Comparison of ENCODE assay signal across 8 mouse cellular contexts in the genomic region with DNA sequence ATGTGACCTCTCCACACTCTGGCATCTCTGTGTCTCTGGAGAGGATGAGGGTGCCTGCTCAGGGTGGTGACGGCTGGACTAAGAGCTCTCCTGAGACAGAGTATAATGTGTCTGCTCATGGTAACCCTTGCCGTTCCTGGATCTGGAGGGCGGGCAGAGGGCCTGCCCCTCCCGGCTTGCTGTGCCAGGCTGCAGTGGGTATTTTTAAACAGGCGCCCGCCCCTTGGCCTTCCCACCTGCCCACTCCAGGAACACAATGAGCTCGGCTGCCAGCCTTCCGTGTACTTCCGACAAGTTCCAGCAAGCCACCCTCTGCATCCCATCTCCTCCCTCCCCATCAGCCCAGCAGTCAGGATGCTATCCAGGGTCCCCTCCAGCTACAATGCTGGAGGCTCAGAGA. TPM values are rescaled to one million over a fixed set of nuclear protein-coding genes. Genes with fewer than 3 reads are reported as not detected.
A peak's percentile ranks its signal among the peaks of the same experiment; 100 is the strongest.
DNase-seq lines count a peak whose midpoint lies in the region; ATAC-seq and TF ChIP-seq lines count a peak whose summit lies in the region.

No protein-coding gene starts in this region.

- no peaks in the 10 kb centered on the region for H3K9me3 ChIP-seq in liver, embryonic 11.5 days (ENCODE audit: control insufficient read depth, low read length)
- H3K9me3 ChIP-seq in liver, postnatal 0 days (ENCODE audit: low read length), result no peaks in the 10 kb centered on the region
- no peaks in the 10 kb centered on the region for H3K9me3 ChIP-seq in embryonic facial prominence, embryonic 13.5 days
- H3K9me3 ChIP-seq in liver, embryonic 13.5 days (replicated peaks), result no peaks in the 10 kb centered on the region

- WGBS in liver, embryonic 11.5 days, result 72% methylated on average over 9 of the region's 9 CpGs
- 81% methylated on average over 9 of the region's 9 CpGs for WGBS in liver, postnatal 0 days (ENCODE audit: insufficient replicate concordance)
- WGBS in embryonic facial prominence, embryonic 13.5 days, result 52% methylated on average over 9 of the region's 9 CpGs
- WGBS in liver, embryonic 13.5 days (ENCODE audit: insufficient replicate concordance), result 76% methylated on average over 9 of the region's 9 CpGs

- no peak for TF ChIP-seq EP300 in liver, postnatal 0 days (IDR thresholded peaks at IDR 0.05; ENCODE audit: low read depth)

- no peak overlapping the region for H3K4me3 ChIP-seq in liver, embryonic 11.5 days (ENCODE audit: low read depth, low read length)
- no peak overlapping the region for H3K4me3 ChIP-seq in liver, postnatal 0 days (ENCODE audit: low read depth, low read length)
- H3K4me3 ChIP-seq in embryonic facial prominence, embryonic 13.5 days, result no peak overlapping the region
- no peak overlapping the region for H3K4me3 ChIP-seq in liver, embryonic 13.5 days (replicated peaks)

- no peak for TF ChIP-seq CTCF in liver, postnatal 0 days (IDR thresholded peaks at IDR 0.05; ENCODE audit: low read depth)

- intact Hi-C loops in heart, postnatal 10 days (cut with DNase I), result no loop called here

- no peak overlapping the region for H3K9ac ChIP-seq in liver, embryonic 11.5 days (ENCODE audit: low read depth, low read length)
- H3K9ac ChIP-seq in liver, postnatal 0 days (replicated peaks), result no peak overlapping the region
- peak overlapping the region; percentile 27; the same call in 1 of the 2 replicates for H3K9ac ChIP-seq in embryonic facial prominence, embryonic 13.5 days
- H3K9ac ChIP-seq in liver, embryonic 13.5 days, result no peak overlapping the region

- peaks cover 30% of the 10 kb centered on the region for H3K4me1 ChIP-seq in liver, embryonic 11.5 days (replicated peaks; ENCODE audit: control insufficient read depth, insufficient read depth, low read length)
- H3K4me1 ChIP-seq in liver, postnatal 0 days (ENCODE audit: insufficient read depth), result no peaks in the 10 kb centered on the region; the same call in 1 of the 2 replicates
- peaks cover 81% of the 10 kb centered on the region for H3K4me1 ChIP-seq in embryonic facial prominence, embryonic 13.5 days
- peaks cover 37% of the 10 kb centered on the region for H3K4me1 ChIP-seq in liver, embryonic 13.5 days (replicated peaks)

- no peak for DNase-seq in liver, embryonic 11.5 days (ENCODE audit: low spot score)
- DNase-seq in liver, postnatal 0 days, result no peak
- peak; percentile 62 to 74 for DNase-seq in heart, postnatal 10 days
- DNase-seq in liver, embryonic 13.5 days, result no peak
- no peak for DNase-seq in spleen, postnatal 10 days (ENCODE audit: low spot score in 2 of 2)
- no peak for DNase-seq in frontal cortex, postnatal 10 days (ENCODE audit: low spot score in 2 of 2)
- no peak for DNase-seq in thymus, adult 18-20 months

- H3K27ac ChIP-seq in liver, embryonic 11.5 days (ENCODE audit: low read depth, low read length), result peak overlapping the region; percentile 74; the same call in 1 of the 2 replicates
- H3K27ac ChIP-seq in liver, postnatal 0 days (ENCODE audit: low read depth), result no peak overlapping the region
- peak overlapping the region; percentile 51; the same call in 1 of the 2 replicates for H3K27ac ChIP-seq in embryonic facial prominence, embryonic 13.5 days
- peak overlapping the region; percentile 37; the same call in 1 of the 2 replicates for H3K27ac ChIP-seq in liver, embryonic 13.5 days

- H3K27me3 ChIP-seq in liver, embryonic 11.5 days (replicated peaks; ENCODE audit: control insufficient read depth, insufficient read depth, low read length), result no peaks in the 10 kb centered on the region
- no peaks in the 10 kb centered on the region for H3K27me3 ChIP-seq in liver, postnatal 0 days (ENCODE audit: insufficient read depth, low read length)
- no peaks in the 10 kb centered on the region for H3K27me3 ChIP-seq in embryonic facial prominence, embryonic 13.5 days
- no peaks in the 10 kb centered on the region for H3K27me3 ChIP-seq in liver, embryonic 13.5 days

- ATAC-seq in liver, embryonic 11.5 days (replicated peaks; ENCODE audit: low FRiP score), result no peak
- ATAC-seq in liver, postnatal 0 days, result no peak
- ATAC-seq in embryonic facial prominence, embryonic 13.5 days (ENCODE audit: insufficient number of reproducible peaks, insufficient read depth, low FRiP score, low TSS enrichment, low read depth), result no peak
- no peak for ATAC-seq in liver, embryonic 13.5 days (ENCODE audit: low read depth)

- peak overlapping the region; percentile 32 for H3K4me2 ChIP-seq in liver, embryonic 11.5 days
- H3K4me2 ChIP-seq in liver, postnatal 0 days (ENCODE audit: low read depth, low read length), result no peak overlapping the region
- peak overlapping the region; percentile 9; the same call in 1 of the 2 replicates for H3K4me2 ChIP-seq in embryonic facial prominence, embryonic 13.5 days
- H3K4me2 ChIP-seq in liver, embryonic 13.5 days, result no peak overlapping the region

- H3K36me3 ChIP-seq in liver, embryonic 11.5 days (ENCODE audit: control insufficient read depth, insufficient read depth, low read length), result peaks cover 5% of the 10 kb centered on the region; the same call in 1 of the 2 replicates
- H3K36me3 ChIP-seq in liver, postnatal 0 days (replicated peaks; ENCODE audit: insufficient read depth, low read length), result no peaks in the 10 kb centered on the region
- peaks cover 48% of the 10 kb centered on the region for H3K36me3 ChIP-seq in embryonic facial prominence, embryonic 13.5 days
- H3K36me3 ChIP-seq in liver, embryonic 13.5 days, result no peaks in the 10 kb centered on the region

RNA-seq across cellular contexts. Expression of a gene that starts 20.1 kb away (rescaled TPM):
- polyA plus RNA-seq in liver, embryonic 11.5 days (2014; fragmentation: Nextera tagmentation; extraction: Ambion mirVana), result 4.5 and 5.4 TPM in 2 replicates
- 0.35 and 0.38 TPM in 2 replicates for polyA plus RNA-seq in liver, postnatal 0 days (2015; fragmentation: Nextera tagmentation; extraction: Ambion mirVana)
- polyA plus RNA-seq in embryonic facial prominence, embryonic 13.5 days (2015; fragmentation: Nextera tagmentation; extraction: Ambion mirVana), result 8.0 and 8.3 TPM in 2 replicates
- total RNA-seq in heart, postnatal 10 days (2021), result 10 to 100 TPM; 32.9 to 41.2 TPM
- 0.53 and 0.83 TPM in 2 replicates for polyA plus RNA-seq in liver, embryonic 13.5 days (2015; fragmentation: Nextera tagmentation; extraction: Ambion mirVana)

RNA-seq across cellular contexts. Expression of a gene that starts 48.5 kb away (rescaled TPM):
- polyA plus RNA-seq in liver, embryonic 11.5 days (2014; fragmentation: Nextera tagmentation; extraction: Ambion mirVana), result 14.6 and 17.0 TPM in 2 replicates
- polyA plus RNA-seq in liver, postnatal 0 days (2015; fragmentation: Nextera tagmentation; extraction: Ambion mirVana), result 6.9 and 7.5 TPM in 2 replicates
- polyA plus RNA-seq in embryonic facial prominence, embryonic 13.5 days (2015; fragmentation: Nextera tagmentation; extraction: Ambion mirVana), result 4.2 TPM in 2 replicates
- 1 to 10 TPM; 4.0 to 4.6 TPM for total RNA-seq in heart, postnatal 10 days (2021)
- 15.3 and 16.7 TPM in 2 replicates for polyA plus RNA-seq in liver, embryonic 13.5 days (2015; fragmentation: Nextera tagmentation; extraction: Ambion mirVana)

Comparison
In these comparisons a context has a peak if more than half of its experiments do, and no peak if none do; other contexts are left out.
1. H3K4me2 ChIP-seq: peak in liver, embryonic 11.5 days (single experiment) and embryonic facial prominence, embryonic 13.5 days (single experiment); none in liver, postnatal 0 days (single experiment) and liver, embryonic 13.5 days (single experiment).
2. DNase-seq: peak in heart, postnatal 10 days (2 of 2); none in liver, embryonic 11.5 days (single experiment), liver, postnatal 0 days (single experiment), liver, embryonic 13.5 days (single experiment), spleen, postnatal 10 days (0 of 2), frontal cortex, postnatal 10 days (0 of 2) and thymus, adult 18-20 months (0 of 2).